Mouse (Mus musculus) heart, embryonic 14.5 days (tissue): Measurements from ENCODE around the gene Mrps21. TPM values are rescaled to one million over a fixed set of nuclear protein-coding genes. Genes with fewer than 3 reads are reported as not detected.

ENCODE experiments used
- ATAC-seq: fragments of 200-750 bp; cut with Nextera tagmentation; 2 replicates; pipeline ENCODE4 v1.8.0; 2017; ENCODE audit warnings: low read depth, moderate TSS enrichment; ENCODE audit not compliant: insufficient number of reproducible peaks, insufficient read depth, low FRiP score
- H3K27ac ChIP-seq, 2 experiments: fragments of 200-500 bp in 1 of 2; fragments of 300-500 bp in 1 of 2; sonication (generic) in 1 of 2; replicated peaks in 1 of 2; 2 replicates each; pipeline ENCODE4 v1.5.1; 2012 to 2014; ENCODE audit warnings: low read depth in 2 of 2, low read length in 2 of 2, control low read depth in 1 of 2, mild to moderate bottlenecking in 1 of 2, mixed read lengths in 1 of 2; ENCODE audit not compliant: control insufficient read depth in 1 of 2, insufficient read depth in 1 of 2
- H3K27me3 ChIP-seq: fragments of 300-500 bp; sonication (generic); 2 replicates; pipeline ENCODE4 v1.6.1; 2014; ENCODE audit warnings: mild to moderate bottlenecking, low read length, control low read depth; ENCODE audit not compliant: control insufficient read depth, insufficient read depth
- H3K36me3 ChIP-seq: fragments of 300-500 bp; sonication (generic); 2 replicates; pipeline ENCODE4 v1.6.1; 2014; ENCODE audit warnings: mild to moderate bottlenecking, control low read depth, low read length, mixed read lengths; ENCODE audit not compliant: control insufficient read depth, insufficient read depth
- H3K4me1 ChIP-seq, 2 experiments: fragments of 200-500 bp in 1 of 2; fragments of 300-500 bp in 1 of 2; sonication (generic) in 1 of 2; 2 replicates each; pipeline ENCODE4 v1.6.1; 2012 to 2014; ENCODE audit warnings: low read length in 2 of 2, control low read depth in 1 of 2, mixed read lengths in 1 of 2; ENCODE audit not compliant: control insufficient read depth in 2 of 2, insufficient read depth in 2 of 2
- H3K4me2 ChIP-seq: fragments of 300-500 bp; sonication (generic); 2 replicates; pipeline ENCODE4 v1.6.1; 2014; ENCODE audit warnings: mild to moderate bottlenecking, low read length
- H3K4me3 ChIP-seq, 2 experiments: fragments of 200-500 bp in 1 of 2; fragments of 300-500 bp in 1 of 2; sonication (generic) in 1 of 2; 2 replicates each; pipeline ENCODE4 v1.5.1; 2012 to 2014; ENCODE audit warnings: low read length in 2 of 2, mild to moderate bottlenecking in 2 of 2, control low read depth in 1 of 2, low read depth in 1 of 2, moderate library complexity in 1 of 2; ENCODE audit not compliant: control insufficient read depth in 1 of 2, insufficient read depth in 1 of 2
- H3K9ac ChIP-seq: fragments of 300-500 bp; sonication (generic); 2 replicates; pipeline ENCODE4 v1.6.1; 2014; ENCODE audit warnings: mild to moderate bottlenecking, low read length
- H3K9me3 ChIP-seq: fragments of 300-500 bp; sonication (generic); 2 replicates; pipeline ENCODE4 v1.6.1; 2016; ENCODE audit warnings: low read length, control low read depth; ENCODE audit not compliant: control insufficient read depth
- WGBS: fragments of 180-500 bp; shearing (Covaris S2); extraction: QIAGEN DNeasy Blood & Tissue Kit; methylation state at CpG from one replicate; pipeline ENCODE4 v1.1.7; 2014; 5-methylcytosine and 5-hydroxymethylcytosine counted together
- polyA plus RNA-seq: library from polyadenylated mRNA; unstranded; fragments of >200 nt; fragmentation: Nextera tagmentation; extraction: Ambion mirVana; gene quantifications from 2 replicates; pipeline ENCODE4 v1.2.1, GENCODE M21; 2014

Mrps21 gene
- polyA plus RNA-seq, 1 experiment from 2014 or later, result 468 TPM

GRCm38 (mm10) chr3:95870976-95871375, 343 bp downstream of the Mrps21 start:
- Histone ChIP-seq H3K27ac (peak overlapping the region; percentile 86 to 98), H3K4me3 (peak overlapping the region; percentile 75 to 97), H3K27me3 (no peaks in the 10 kb centered on the region), H3K4me2 (peak overlapping the region; percentile 72), H3K9ac (peak overlapping the region; percentile 87), H3K36me3 (peaks cover 45% of the 10 kb centered on the region), H3K4me1 (peaks cover 0 to 11% of the 10 kb centered on the region in 2 experiments; a peak in 2 of 4 replicates), H3K9me3 (no peaks in the 10 kb centered on the region)
- ATAC-seq, result no peak
- WGBS, result 5% methylated on average over 15 of the region's 15 CpGs

- Histone ChIP-seq H3K4me1 (peaks cover 0 to 11% of the 10 kb centered on the region in 2 experiments; a peak in 2 of 4 replicates), H3K4me2 (no peak overlapping the region), H3K9me3 (no peaks in the 10 kb centered on the region), H3K36me3 (peaks cover 66% of the 10 kb centered on the region), H3K4me3 (no peak overlapping the region), H3K27me3 (no peaks in the 10 kb centered on the region), H3K27ac (no peak overlapping the region), H3K9ac (no peak overlapping the region)
- no peak for ATAC-seq
- WGBS, result 85% methylated on average over 2 of the region's 2 CpGs
These were observed 3.9 kb downstream of the Mrps21 start for GRCm38 (mm10) chr3:95867408-95867807.

- no peaks in the 10 kb centered on the region for H3K9me3 ChIP-seq
- H3K27me3 ChIP-seq, result no peaks in the 10 kb centered on the region
- H3K36me3 ChIP-seq, result peaks cover 66% of the 10 kb centered on the region
- H3K4me2 ChIP-seq, result no peak overlapping the region
- H3K27ac ChIP-seq, result no peak overlapping the region
- WGBS, result 78% methylated on average over 5 of the region's 5 CpGs
- H3K4me3 ChIP-seq, result no peak overlapping the region
- no peak for ATAC-seq
- no peak overlapping the region for H3K9ac ChIP-seq
- peaks cover 0 to 5% of the 10 kb centered on the region in 2 experiments; a peak in 1 of 4 replicates for H3K4me1 ChIP-seq
These were observed 5.2 kb downstream of the Mrps21 start for GRCm38 (mm10) chr3:95866071-95866470.

GRCm38 (mm10) chr3:95865571-95865970, 5.7 kb downstream of the Mrps21 start:
- no peak overlapping the region for H3K9ac ChIP-seq
- no peak overlapping the region for H3K4me2 ChIP-seq
- H3K4me1 ChIP-seq, result peaks cover 0 to 3% of the 10 kb centered on the region in 2 experiments; a peak in 1 of 4 replicates
- H3K27me3 ChIP-seq, result no peaks in the 10 kb centered on the region
- H3K36me3 ChIP-seq, result peaks cover 66% of the 10 kb centered on the region
- H3K27ac ChIP-seq, result no peak overlapping the region
- 84% methylated on average over 20 of the region's 20 CpGs for WGBS
- no peak overlapping the region for H3K4me3 ChIP-seq
- no peaks in the 10 kb centered on the region for H3K9me3 ChIP-seq
- ATAC-seq, result no peak

- H3K27me3 ChIP-seq, result no peaks in the 10 kb centered on the region
- no peaks in the 10 kb centered on the region for H3K4me1 ChIP-seq
- ATAC-seq, result no peak
- 90% methylated on average over 5 of the region's 5 CpGs for WGBS
- peaks cover 66% of the 10 kb centered on the region for H3K36me3 ChIP-seq
- no peak overlapping the region for H3K4me3 ChIP-seq
- H3K4me2 ChIP-seq, result no peak overlapping the region
- no peak overlapping the region for H3K27ac ChIP-seq
- no peaks in the 10 kb centered on the region for H3K9me3 ChIP-seq
- H3K9ac ChIP-seq, result no peak overlapping the region
These were observed 6.3 kb downstream of the Mrps21 start for GRCm38 (mm10) chr3:95865050-95865449.

- H3K36me3 ChIP-seq, result peaks cover 51% of the 10 kb centered on the region
These were observed 7.7 kb downstream of the Mrps21 start for GRCm38 (mm10) chr3:95863578-95863977.

GRCm38 (mm10) chr3:95861796-95862195, 9.5 kb downstream of the Mrps21 start:
- 0 out of 2 replicates have a peak, but pooled peaks have one; percentile 19 for ATAC-seq
- H3K4me1 ChIP-seq, result peaks cover 0 to under 1% of the 10 kb centered on the region in 2 experiments; a peak in 1 of 4 replicates
- no peak overlapping the region for H3K27ac ChIP-seq
- no peak overlapping the region for H3K4me3 ChIP-seq
- H3K9me3 ChIP-seq, result no peaks in the 10 kb centered on the region
- no peak overlapping the region for H3K4me2 ChIP-seq
- peaks cover 34% of the 10 kb centered on the region for H3K36me3 ChIP-seq
- no peak overlapping the region for H3K9ac ChIP-seq
- WGBS, result 57% methylated on average over 2 of the region's 2 CpGs
- no peaks in the 10 kb centered on the region for H3K27me3 ChIP-seq

More at GRCm38 (mm10) chr3:95863578-95863977, 7.7 kb downstream of the Mrps21 start:
- no peak for ATAC-seq
- H3K9ac ChIP-seq, result no peak overlapping the region
- no peak overlapping the region for H3K27ac ChIP-seq
- H3K27me3 ChIP-seq, result no peaks in the 10 kb centered on the region
- no peaks in the 10 kb centered on the region for H3K9me3 ChIP-seq
- no peak overlapping the region for H3K4me2 ChIP-seq
- 71% methylated on average over 7 of the region's 7 CpGs for WGBS
- no peak overlapping the region for H3K4me3 ChIP-seq
- H3K4me1 ChIP-seq, result no peaks in the 10 kb centered on the region

- WGBS, result 79% methylated on average over 10 of the region's 10 CpGs
These were observed 10.1 kb downstream of the Mrps21 start for GRCm38 (mm10) chr3:95861216-95861615.

More at GRCm38 (mm10) chr3:95861216-95861615, 10.1 kb downstream of the Mrps21 start:
- H3K4me2 ChIP-seq, result no peak overlapping the region
- H3K9ac ChIP-seq, result no peak overlapping the region
- peaks cover 32% of the 10 kb centered on the region for H3K36me3 ChIP-seq
- no peak for ATAC-seq
- no peak overlapping the region for H3K4me3 ChIP-seq
- no peaks in the 10 kb centered on the region for H3K9me3 ChIP-seq
- no peak overlapping the region for H3K27ac ChIP-seq
- H3K4me1 ChIP-seq, result peaks cover 0 to 6% of the 10 kb centered on the region in 2 experiments; a peak in 1 of 4 replicates
- no peaks in the 10 kb centered on the region for H3K27me3 ChIP-seq
